Mouse (Mus musculus) heart, postnatal 36 days (tissue): ENCODE results near the gene Odf3l1. TPM values are rescaled to one million over a fixed set of nuclear protein-coding genes. Genes with fewer than 3 reads are reported as not detected.
A peak's percentile ranks its signal among the peaks of the same experiment; 100 is the strongest.

Source experiments
- DNase-seq, 2 experiments: peaks; one replicate each; pipeline ENCODE4 v3.0.0; 2021 to 2022
- intact Hi-C: fragments of 180-260 bp; cut with DNase I; formaldehyde crosslinking; loops from one replicate; pipeline ENCODE4 v1.15.1; 2025
- total RNA-seq, 2 experiments: library from RNA; stranded (reverse); gene quantifications; 2 replicates each; pipeline ENCODE4 v1.2.3; 2021

Gene Odf3l1
- total RNA-seq, 2 experiments from 2014 or later, result not detected

- intact Hi-C loops, result no loop called here
- no peak for DNase-seq
Measured at GRCm38 (mm10) chr9:56850128-56850904, 14.2 kb downstream of the Odf3l1 start.

DNA sequence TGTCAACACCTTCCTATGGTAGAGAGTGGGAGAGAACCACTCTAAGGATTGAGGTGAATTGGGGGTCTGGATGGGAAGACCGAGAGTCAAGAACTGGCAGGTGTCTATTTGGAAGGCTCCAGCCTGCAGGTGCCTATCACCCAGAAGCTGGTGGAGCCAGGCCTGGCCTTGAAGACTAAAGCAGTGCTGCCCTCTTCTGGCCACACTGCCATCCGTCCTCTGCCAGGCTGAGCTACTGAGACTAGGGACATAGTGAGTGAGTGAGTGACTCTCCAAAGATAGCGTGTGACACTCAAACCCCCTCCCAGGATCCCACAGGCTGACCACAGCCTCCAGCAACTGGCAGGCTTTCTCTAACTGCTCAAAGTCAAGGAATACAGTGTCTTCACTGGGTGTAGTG lies 17.0 kb downstream of the Odf3l1 start:
- intact Hi-C loops, result loop anchor here (1.0 kb wide), 1 partner anchor 42 kb away; no protein-coding TSS in a partner anchor
- peak; percentile 58 to 68 for DNase-seq

DNA sequence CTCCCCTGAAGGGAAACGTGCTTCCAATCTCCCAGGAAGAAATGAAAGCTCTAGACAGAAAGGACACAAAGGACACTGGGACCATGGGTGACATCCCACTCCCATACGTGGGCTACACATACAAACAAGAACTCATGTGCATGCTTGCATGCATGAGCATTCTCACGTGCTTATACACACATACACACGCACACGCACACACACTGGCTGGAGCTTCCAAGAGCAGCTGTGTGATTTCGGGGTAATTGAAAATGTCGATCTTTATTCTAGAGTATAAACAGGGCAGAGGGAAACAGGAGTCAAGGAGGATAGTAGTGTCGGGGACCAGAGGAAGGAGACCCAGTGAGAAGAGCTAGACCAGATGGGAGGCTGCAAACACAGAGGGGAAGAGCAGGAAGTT lies 19.8 kb downstream of the Odf3l1 start:
- intact Hi-C loops, result no loop called here
- no peak for DNase-seq

- peak; percentile 78 for DNase-seq
- intact Hi-C loops, result loop anchor here (1.0 kb wide), 1 partner anchor 46 kb away; no protein-coding TSS in a partner anchor
Measured at GRCm38 (mm10) chr9:56843679-56844188, 20.7 kb downstream of the Odf3l1 start.

DNA sequence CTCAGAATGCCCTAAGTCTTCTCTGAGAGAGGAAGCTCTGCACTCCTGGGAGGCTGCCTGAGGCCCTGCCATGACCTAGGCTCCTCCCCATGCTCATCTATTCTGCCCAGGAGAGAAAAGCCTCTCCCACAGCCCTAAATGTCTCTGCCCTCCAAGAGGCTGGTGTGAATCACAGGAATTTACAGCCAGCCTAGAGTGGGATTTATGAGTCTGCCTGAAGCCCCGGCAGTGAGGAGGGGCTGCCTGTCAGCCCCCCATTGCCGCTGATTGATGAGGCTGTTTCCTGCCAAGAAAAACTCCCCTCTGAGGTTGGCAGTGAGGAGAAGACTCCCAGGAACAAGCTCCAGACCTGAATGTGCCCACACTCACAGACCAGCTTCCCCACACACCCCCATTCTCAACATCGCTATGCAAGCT lies 22.2 kb downstream of the Odf3l1 start:
- DNase-seq, result no peak
- intact Hi-C loops, result no loop called here

GRCm38 (mm10) chr9:56841864-56842263 lies 22.6 kb downstream of the Odf3l1 start:
- intact Hi-C loops, result no loop called here
- DNase-seq, result no peak

- intact Hi-C loops, result no loop called here
- no peak for DNase-seq
Measured at GRCm38 (mm10) chr9:56840721-56841120, 23.8 kb downstream of the Odf3l1 start.

DNA sequence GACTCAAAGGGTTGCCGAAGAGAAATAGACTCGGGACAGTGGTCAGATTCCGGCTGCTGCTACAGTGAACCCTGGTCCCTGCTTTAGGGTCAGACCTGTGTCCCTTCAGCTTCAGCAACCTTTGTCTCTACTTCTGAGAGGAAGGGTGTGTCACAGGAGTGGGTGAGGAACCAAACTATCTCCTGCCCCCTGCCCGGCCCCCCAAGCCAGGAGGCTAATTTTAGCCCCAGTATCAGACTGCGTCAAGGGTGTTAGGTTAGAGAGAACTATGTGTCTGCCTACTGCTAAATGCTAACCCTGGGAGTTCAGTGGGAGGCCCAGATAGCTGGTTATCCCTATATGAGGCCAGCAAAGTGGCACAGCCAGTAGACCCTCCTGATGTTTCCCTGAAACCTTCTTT lies 29.3 kb downstream of the Odf3l1 start:
- no peak for DNase-seq
- intact Hi-C loops, result no loop called here

- no peak for DNase-seq
- intact Hi-C loops, result no loop called here
Measured at GRCm38 (mm10) chr9:56832900-56833299, 31.6 kb downstream of the Odf3l1 start.

DNA sequence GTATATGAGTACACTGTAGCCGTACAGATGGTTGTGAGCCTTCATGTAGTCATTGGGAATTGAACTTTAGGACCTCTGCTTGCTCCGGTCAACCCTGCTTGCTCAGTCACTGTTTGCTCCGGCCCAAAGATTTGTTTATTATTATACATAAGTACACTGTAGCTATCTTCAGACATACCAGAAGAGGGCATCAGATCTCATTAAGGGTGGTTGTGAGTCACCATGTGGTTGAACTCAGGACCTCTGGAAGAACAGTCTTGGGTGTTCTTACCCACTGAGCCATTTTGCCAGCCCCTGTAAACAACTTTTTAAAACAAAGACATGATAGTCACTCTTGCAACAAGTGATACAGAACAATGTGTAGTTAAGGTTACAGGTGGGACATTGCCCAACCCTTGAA lies 32.6 kb downstream of the Odf3l1 start:
- DNase-seq, result no peak
- intact Hi-C loops, result no loop called here

DNA sequence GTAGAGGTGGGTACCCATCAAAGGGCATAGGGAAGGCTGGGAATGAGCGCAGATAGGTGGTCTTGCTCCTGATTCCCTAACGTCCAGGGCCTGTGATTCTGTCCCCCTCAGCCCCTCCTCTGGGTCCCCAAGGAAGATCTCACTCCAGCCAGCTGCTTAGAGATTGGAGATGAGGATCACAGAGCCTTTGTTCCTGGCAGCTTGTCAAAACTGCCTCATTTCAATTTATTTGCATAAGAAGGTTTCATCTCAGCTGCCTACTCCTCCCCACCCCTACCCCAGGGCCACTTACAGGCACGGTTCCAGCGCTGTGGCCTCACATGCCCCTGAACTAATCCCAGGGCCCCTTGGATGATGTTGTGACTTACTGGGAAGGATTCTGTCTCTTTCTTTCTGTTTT lies 34.3 kb downstream of the Odf3l1 start:
- DNase-seq, result no peak
- intact Hi-C loops, result no loop called here

DNA sequence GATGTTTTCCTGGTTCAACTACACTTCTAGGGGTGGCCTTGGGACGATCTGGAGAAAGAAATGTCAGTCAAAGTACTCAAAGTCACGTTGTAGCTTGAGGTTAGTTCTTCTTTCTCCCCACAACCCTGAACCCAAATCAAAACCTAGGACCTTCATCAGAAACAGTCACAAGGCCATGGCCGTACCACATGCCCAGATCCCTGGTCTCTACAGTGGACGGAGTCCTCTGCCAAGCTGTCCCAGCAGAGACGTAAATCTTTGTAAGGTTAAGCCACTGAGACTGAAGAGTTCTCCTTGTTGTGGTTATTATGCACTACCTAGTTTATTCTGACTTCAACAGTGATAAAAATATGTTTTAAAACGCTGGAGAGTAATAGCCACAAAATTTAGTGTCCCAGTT lies 35.6 kb downstream of the Odf3l1 start:
- intact Hi-C loops, result loop anchor here (10.0 kb wide), 1 partner anchor 194 kb away; no protein-coding TSS in a partner anchor
- DNase-seq, result no peak

DNA sequence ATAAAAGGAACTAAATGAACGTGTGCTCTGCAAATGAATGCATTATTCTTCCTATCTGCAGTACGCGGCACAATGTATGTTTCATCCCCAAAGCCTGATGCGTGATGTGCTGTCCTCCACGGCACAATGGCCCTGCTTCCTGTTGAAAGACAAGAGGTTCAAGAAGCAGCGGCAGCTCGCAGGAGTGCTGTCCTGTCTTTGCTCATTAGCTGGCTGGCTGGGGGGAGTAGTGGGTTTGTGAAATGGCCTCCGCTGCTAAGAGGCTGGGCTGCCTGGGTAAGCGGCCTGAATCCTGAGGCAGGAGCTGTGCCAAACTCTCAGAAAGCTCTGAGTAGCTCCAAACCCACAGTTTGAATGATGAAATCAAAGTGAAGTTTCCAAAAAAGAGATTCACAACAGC lies 36.3 kb downstream of the Odf3l1 start:
- no peak for DNase-seq
- intact Hi-C loops, result loop anchor here (10.0 kb wide), 1 partner anchor 193 kb away; no protein-coding TSS in a partner anchor

DNA sequence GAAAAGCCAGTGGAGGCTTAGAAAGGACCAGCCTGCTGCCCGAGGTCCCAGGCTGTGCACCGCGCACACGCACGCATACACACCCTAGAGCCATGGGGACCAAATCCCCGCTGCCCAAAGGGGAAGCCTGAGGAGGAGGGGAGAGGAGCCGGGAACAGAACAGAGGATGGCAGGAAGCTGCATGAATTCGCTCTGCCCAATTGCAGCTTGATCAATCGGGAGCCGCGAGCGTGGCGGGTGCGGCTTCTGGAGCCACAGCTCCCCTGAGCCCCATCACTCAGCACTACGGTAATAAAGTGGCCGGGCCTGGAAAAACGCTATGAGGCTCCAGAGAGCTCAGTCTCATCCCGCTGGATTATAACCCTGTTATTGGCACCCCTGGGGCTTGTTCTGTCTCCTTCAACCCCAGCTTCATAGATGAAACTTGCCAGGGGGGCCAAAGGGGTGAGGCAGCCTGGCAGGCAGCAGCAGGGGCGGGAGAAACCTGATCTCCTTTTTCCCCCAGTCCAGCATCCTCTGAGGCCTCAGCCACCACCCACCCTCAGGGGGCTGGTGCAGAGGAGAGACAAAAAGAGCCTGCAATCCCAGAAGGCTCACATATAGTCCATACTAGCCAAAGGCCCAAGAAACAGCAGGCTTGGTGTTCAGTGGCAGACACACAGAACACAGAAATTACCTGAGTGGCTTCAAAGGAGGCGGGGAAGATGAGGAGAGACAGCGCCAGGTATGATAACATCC lies 38.8 kb downstream of the Odf3l1 start:
- no peak for DNase-seq
- intact Hi-C loops, result loop anchor here (10.0 kb wide), 1 partner anchor 191 kb away; no protein-coding TSS in a partner anchor

DNA sequence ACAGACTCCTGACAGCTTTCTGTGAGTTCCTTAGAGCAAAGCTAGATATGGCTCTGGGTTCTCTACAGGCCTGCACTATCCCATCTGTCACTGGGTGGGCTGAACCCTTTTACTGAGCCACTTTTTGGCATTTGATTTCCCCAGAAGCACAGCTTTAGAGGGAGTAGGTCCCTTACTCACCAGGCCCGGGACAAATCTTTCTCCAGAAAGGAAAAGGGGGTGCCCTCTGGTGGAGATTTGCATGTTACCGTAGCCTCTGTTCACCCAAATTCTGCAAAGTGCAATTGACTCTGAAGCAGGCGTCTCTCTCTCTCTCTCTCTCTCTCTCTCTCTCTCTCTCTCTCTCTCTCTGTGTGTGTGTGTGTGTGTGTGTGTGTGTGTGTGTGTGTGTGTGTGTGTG lies 39.6 kb downstream of the Odf3l1 start:
- no peak for DNase-seq
- intact Hi-C loops, result loop anchor here (10.0 kb wide), 1 partner anchor 190 kb away; no protein-coding TSS in a partner anchor

DNA sequence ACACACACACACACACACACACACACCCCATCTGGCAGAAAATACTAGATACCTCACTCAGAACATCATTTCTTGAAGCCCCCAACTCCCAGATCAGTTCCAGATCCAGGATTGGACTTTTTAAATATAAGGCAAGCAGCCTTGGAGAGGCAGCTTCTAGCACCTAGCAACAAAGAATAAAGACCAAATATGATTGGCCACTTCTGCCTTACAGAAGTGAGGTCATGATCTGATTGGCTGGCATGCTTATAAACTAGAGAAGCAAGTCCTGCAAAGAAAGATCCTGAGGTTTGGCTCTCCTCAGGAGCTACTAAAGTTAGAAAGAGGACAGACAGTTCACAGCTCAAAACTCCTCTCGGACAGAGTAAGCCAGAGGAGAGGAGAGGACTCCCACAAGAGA lies 53.6 kb downstream of the Odf3l1 start:
- intact Hi-C loops, result no loop called here
- DNase-seq, result no peak

GRCm38 (mm10) chr9:56807990-56808389 lies 56.5 kb downstream of the Odf3l1 start:
- no peak for DNase-seq
- intact Hi-C loops, result no loop called here

DNA sequence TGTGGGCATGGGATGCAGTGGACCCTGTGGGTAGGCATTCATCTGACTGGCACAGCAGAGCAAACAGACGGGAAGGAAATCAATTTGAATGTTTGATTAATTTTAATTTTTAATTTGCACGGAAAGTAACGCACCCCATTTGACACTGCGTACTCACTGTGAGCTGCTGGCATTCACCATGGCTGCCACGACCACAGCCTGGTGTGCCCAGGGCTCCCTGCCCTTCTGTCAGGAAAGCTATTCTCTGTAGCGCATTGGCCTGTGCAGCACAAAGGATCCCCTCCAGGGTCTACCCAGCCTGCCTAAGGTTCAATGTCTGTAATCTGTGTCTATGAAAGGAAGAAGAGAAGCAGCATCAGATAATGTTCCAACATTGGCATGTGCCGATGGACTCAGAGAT lies 61.3 kb downstream of the Odf3l1 start:
- no peak for DNase-seq
- intact Hi-C loops, result no loop called here
